Mouse (Mus musculus) testis, adult 10 weeks (tissue): ENCODE results near the gene Tgm6. TPM values are rescaled to one million over a fixed set of nuclear protein-coding genes. Genes with fewer than 3 reads are reported as not detected.

ENCODE experiments used
- polyA plus RNA-seq: library from polyadenylated mRNA; stranded (reverse); fragments of 350-450 nt; fragmentation: Illumina TruSeq; extraction: RNeasy Lipid Tissue Mini Kit (QIAGEN cat#74804); gene quantifications from one replicate; pipeline ENCODE4 v1.2.3, GENCODE M21; 2014; ENCODE audit warnings: low read depth, low replicate concordance

The Tgm6 gene
- 0.07 TPM for polyA plus RNA-seq

GRCm38 (mm10) chr2:130112116-130112515 is at the start of gene Tgm6:
Gene Tgm6, plus strand, starts transcription at chr2:130112416.

GRCm38 (mm10) chr2:130178706-130179506 is 66.7 kb downstream of the Tgm6 start, which contains the start of gene Snrpb:
Gene Snrpb, minus strand, starts transcription at chr2:130179403.

GRCm38 (mm10) chr2:130194894-130195293 is 82.7 kb downstream of the Tgm6 start, which contains the start of gene Tmc2:
Gene Tmc2, plus strand, starts transcription at chr2:130195194.

Other genes starting within 250 kb of the Tgm6 start
- 0.80 TPM for gene Tgm3, start 100.1 kb upstream of the Tgm6 start, polyA plus RNA-seq
- 13.2 TPM for gene Snrpb, start 67.0 kb downstream of the Tgm6 start, polyA plus RNA-seq
- 0.18 TPM for gene Tmc2, start 82.8 kb downstream of the Tgm6 start, polyA plus RNA-seq
- gene Nop56, start 162.0 kb downstream of the Tgm6 start, polyA plus RNA-seq = 28.7 TPM
- 59.1 TPM for gene Idh3b, start 172.1 kb downstream of the Tgm6 start, polyA plus RNA-seq
- 0.10 TPM for gene Ebf4, start 182.8 kb downstream of the Tgm6 start, polyA plus RNA-seq